8 mouse cellular contexts compared by ENCODE assay signal in genomic region chr17:34023678-34024077, GRCm38 (mm10). TPM values are rescaled to one million over a fixed set of nuclear protein-coding genes. Genes with fewer than 3 reads are reported as not detected.
A peak's percentile ranks its signal among the peaks of the same experiment; 100 is the strongest.
DNase-seq lines count a peak whose midpoint lies in the region; ATAC-seq and TF ChIP-seq lines count a peak whose summit lies in the region.

No protein-coding gene starts in this region.

- no peak overlapping the region for H3K27ac ChIP-seq in liver, adult 2 months (replicated peaks; ENCODE audit: insufficient read depth, low read depth, low read length)
- peak overlapping the region; percentile 98 for H3K27ac ChIP-seq in forebrain, embryonic 12.5 days
- no peak overlapping the region for H3K27ac ChIP-seq in limb, embryonic 11.5 days (replicated peaks; ENCODE audit: low read depth, low read length)
- H3K27ac ChIP-seq in olfactory bulb, adult 2 months (ENCODE audit: insufficient read depth, low read depth, low read length): 0 out of 2 replicates have a peak overlapping the region, but pooled peaks have one; percentile 94

- peaks cover 15% of the 10 kb centered on the region for H3K4me1 ChIP-seq in liver, adult 2 months (ENCODE audit: control insufficient read depth, insufficient read depth, low read length)
- peaks cover 53% of the 10 kb centered on the region for H3K4me1 ChIP-seq in forebrain, embryonic 12.5 days
- peaks cover 38% of the 10 kb centered on the region for H3K4me1 ChIP-seq in limb, embryonic 11.5 days (ENCODE audit: control insufficient read depth, insufficient read depth, low read length)
- H3K4me1 ChIP-seq in olfactory bulb, adult 2 months (ENCODE audit: control insufficient read depth, insufficient read depth, low read length): peaks cover 51% of the 10 kb centered on the region

- H3K4me3 ChIP-seq in liver, adult 2 months (ENCODE audit: insufficient read depth, low read depth, low read length): peak overlapping the region; percentile 97
- H3K4me3 ChIP-seq in forebrain, embryonic 12.5 days (replicated peaks): peak overlapping the region; percentile 69
- H3K4me3 ChIP-seq in limb, embryonic 11.5 days (ENCODE audit: low read depth, low read length): peak overlapping the region; percentile 93
- H3K4me3 ChIP-seq in olfactory bulb, adult 2 months (ENCODE audit: insufficient read depth, low read depth, low read length): peak overlapping the region; percentile 75; the same call in 1 of the 2 replicates

- no peak for TF ChIP-seq CTCF in liver, adult 2 months (IDR thresholded peaks at IDR 0.05; ENCODE audit: low read depth, low read length)
- TF ChIP-seq CTCF in olfactory bulb, adult 2 months (IDR thresholded peaks at IDR 0.05; ENCODE audit: insufficient read depth, low read depth, low read length): no peak

- intact Hi-C loops in gastrocnemius, postnatal 14 days (cut with DNase I; ENCODE audit: low total_unique reads): no loop called here

- ATAC-seq in forebrain, embryonic 12.5 days (ENCODE audit: low FRiP score): no peak
- no peak for ATAC-seq in limb, embryonic 11.5 days (ENCODE audit: insufficient number of reproducible peaks, low FRiP score, low TSS enrichment, low read depth)

- no peak for TF ChIP-seq POLR2A in liver, adult 2 months (IDR thresholded peaks at IDR 0.05; ENCODE audit: extremely low read depth, insufficient read depth, low read length)
- TF ChIP-seq POLR2A in olfactory bulb, adult 2 months (IDR thresholded peaks at IDR 0.05; ENCODE audit: insufficient read depth, low read depth, low read length): no peak

- H3K9me3 ChIP-seq in forebrain, embryonic 12.5 days: peaks cover 16% of the 10 kb centered on the region
- H3K9me3 ChIP-seq in limb, embryonic 11.5 days (ENCODE audit: control insufficient read depth, low read length): 0 out of 2 replicates have a peak, but pooled peaks cover 3% of the 10 kb centered on the region

- WGBS in liver, adult 2 months: 63% methylated on average over 9 of the region's 9 CpGs
- 68% methylated on average over 9 of the region's 9 CpGs for WGBS in forebrain, embryonic 12.5 days
- 69% methylated on average over 9 of the region's 9 CpGs for WGBS in limb, embryonic 11.5 days
- 50% methylated on average over 9 of the region's 9 CpGs for WGBS in olfactory bulb, adult 2 months

- peak overlapping the region; percentile 99 for H3K9ac ChIP-seq in liver, adult 2 months (ENCODE audit: low read depth, low read length)
- peak overlapping the region; percentile 93 for H3K9ac ChIP-seq in forebrain, embryonic 12.5 days
- no peak overlapping the region for H3K9ac ChIP-seq in limb, embryonic 11.5 days (ENCODE audit: low read length)

- DNase-seq in liver, adult 2 months (ENCODE audit: extremely low read depth, low read depth, low spot score): no peak
- no peak for DNase-seq in liver
- DNase-seq in limb, embryonic 11.5 days (ENCODE audit: low spot score): no peak
- DNase-seq in right cerebral cortex, postnatal 14 days: no peak
- no peak for DNase-seq in gastrocnemius, postnatal 14 days
- DNase-seq in lung, adult 18-20 months: no peak

- no peaks in the 10 kb centered on the region for H3K27me3 ChIP-seq in liver, adult 2 months (ENCODE audit: control insufficient read depth, insufficient read depth, low read length)
- no peaks in the 10 kb centered on the region for H3K27me3 ChIP-seq in forebrain, embryonic 12.5 days
- H3K27me3 ChIP-seq in limb, embryonic 11.5 days (ENCODE audit: control insufficient read depth, insufficient read depth, low read length): no peaks in the 10 kb centered on the region

- no peaks in the 10 kb centered on the region for H3K79me2 ChIP-seq in liver, adult 2 months (ENCODE audit: control insufficient read depth, insufficient read depth, low read length)

- peaks cover 2% of the 10 kb centered on the region; the same call in 1 of the 2 replicates for H3K36me3 ChIP-seq in liver, adult 2 months (ENCODE audit: control insufficient read depth, insufficient read depth, low read length)
- peaks cover 52% of the 10 kb centered on the region for H3K36me3 ChIP-seq in forebrain, embryonic 12.5 days (replicated peaks)
- peaks cover 19% of the 10 kb centered on the region for H3K36me3 ChIP-seq in limb, embryonic 11.5 days (ENCODE audit: control insufficient read depth, insufficient read depth, low read length)

- H3K4me2 ChIP-seq in forebrain, embryonic 12.5 days: peak overlapping the region; percentile 83
- H3K4me2 ChIP-seq in limb, embryonic 11.5 days (ENCODE audit: low read depth, severe bottlenecking): peak overlapping the region; percentile 92

RNA-seq across cellular contexts. Expression of gene Ring1, which starts 0.8 kb away (rescaled TPM):
- 10.0 and 13.7 TPM in 2 replicates for total RNA-seq in liver, adult 2 months (2014; rRNA removed)
- polyA plus RNA-seq in liver, adult 2 months (2012; rRNA removed): 29.7 and 33.8 TPM in 2 replicates
- 19.1 and 23.6 TPM in 2 replicates for polyA plus RNA-seq in forebrain, embryonic 12.5 days (2016; fragmentation: Nextera tagmentation; extraction: Ambion mirVana)
- 3.8 and 5.6 TPM in 2 replicates for polyA plus RNA-seq in limb, embryonic 11.5 days (2014; fragmentation: Nextera tagmentation; extraction: Ambion mirVana)
- not detected in 2 replicates for polyA plus RNA-seq in olfactory bulb, adult 2 months (2012; ENCODE audit: insufficient read depth, insufficient read length, low replicate concordance, missing spikeins)
- total RNA-seq in gastrocnemius, postnatal 14 days (2021): 10 to 100 TPM; 11.3 to 13.1 TPM

RNA-seq across cellular contexts. Expression of gene H2-Ke6, which starts 4.2 kb away (rescaled TPM):
- total RNA-seq in liver, adult 2 months (2014; rRNA removed): 76.5 and 80.5 TPM in 2 replicates
- polyA plus RNA-seq in liver, adult 2 months (2012; rRNA removed): 162 and 167 TPM in 2 replicates
- polyA plus RNA-seq in forebrain, embryonic 12.5 days (2016; fragmentation: Nextera tagmentation; extraction: Ambion mirVana): 92.8 and 103 TPM in 2 replicates
- 34.9 and 37.7 TPM in 2 replicates for polyA plus RNA-seq in limb, embryonic 11.5 days (2014; fragmentation: Nextera tagmentation; extraction: Ambion mirVana)
- polyA plus RNA-seq in olfactory bulb, adult 2 months (2012; ENCODE audit: insufficient read depth, insufficient read length, low replicate concordance, missing spikeins): not detected in 2 replicates
- 10 to 100 TPM; 50.1 to 51.3 TPM for total RNA-seq in gastrocnemius, postnatal 14 days (2021)

RNA-seq across cellular contexts. Expression of gene Slc39a7, which starts 7.8 kb away (rescaled TPM):
- 51.2 and 54.7 TPM in 2 replicates for total RNA-seq in liver, adult 2 months (2014; rRNA removed)
- 98.0 and 115 TPM in 2 replicates for polyA plus RNA-seq in liver, adult 2 months (2012; rRNA removed)
- polyA plus RNA-seq in forebrain, embryonic 12.5 days (2016; fragmentation: Nextera tagmentation; extraction: Ambion mirVana): 160 and 166 TPM in 2 replicates
- 85.6 and 94.1 TPM in 2 replicates for polyA plus RNA-seq in limb, embryonic 11.5 days (2014; fragmentation: Nextera tagmentation; extraction: Ambion mirVana)
- polyA plus RNA-seq in olfactory bulb, adult 2 months (2012; ENCODE audit: insufficient read depth, insufficient read length, low replicate concordance, missing spikeins): not detected in 2 replicates
- total RNA-seq in gastrocnemius, postnatal 14 days (2021): 10 to 100 TPM; 44.9 to 60.1 TPM

RNA-seq across cellular contexts. Expression of gene Rxrb, which starts 7.9 kb away (rescaled TPM):
- total RNA-seq in liver, adult 2 months (2014; rRNA removed): 13.0 and 17.0 TPM in 2 replicates
- polyA plus RNA-seq in liver, adult 2 months (2012; rRNA removed): 40.3 and 46.5 TPM in 2 replicates
- polyA plus RNA-seq in forebrain, embryonic 12.5 days (2016; fragmentation: Nextera tagmentation; extraction: Ambion mirVana): 54.8 and 59.5 TPM in 2 replicates
- 20.5 and 24.0 TPM in 2 replicates for polyA plus RNA-seq in limb, embryonic 11.5 days (2014; fragmentation: Nextera tagmentation; extraction: Ambion mirVana)
- polyA plus RNA-seq in olfactory bulb, adult 2 months (2012; ENCODE audit: insufficient read depth, insufficient read length, low replicate concordance, missing spikeins): not detected in 2 replicates
- 10 to 100 TPM; 35.2 to 35.8 TPM for total RNA-seq in gastrocnemius, postnatal 14 days (2021)

RNA-seq across cellular contexts. Expression of gene Col11a2, which starts 15.6 kb away (rescaled TPM):
- 0.18 and 0.74 TPM in 2 replicates for total RNA-seq in liver, adult 2 months (2014; rRNA removed)
- polyA plus RNA-seq in liver, adult 2 months (2012; rRNA removed): 0.20 and 0.23 TPM in 2 replicates
- polyA plus RNA-seq in forebrain, embryonic 12.5 days (2016; fragmentation: Nextera tagmentation; extraction: Ambion mirVana): 1.4 and 2.5 TPM in 2 replicates
- polyA plus RNA-seq in limb, embryonic 11.5 days (2014; fragmentation: Nextera tagmentation; extraction: Ambion mirVana): 2.6 and 5.0 TPM in 2 replicates
- polyA plus RNA-seq in olfactory bulb, adult 2 months (2012; ENCODE audit: insufficient read depth, insufficient read length, low replicate concordance, missing spikeins): not detected in 2 replicates
- 10 to 100 TPM; 51.1 to 56.0 TPM for total RNA-seq in gastrocnemius, postnatal 14 days (2021)

Comparison
In these comparisons a context has a peak if more than half of its experiments do, and no peak if none do; other contexts are left out.
1. H3K27ac ChIP-seq: peak in forebrain, embryonic 12.5 days (single experiment) and olfactory bulb, adult 2 months (single experiment); none in liver, adult 2 months (single experiment) and limb, embryonic 11.5 days (single experiment).
2. Peak in every context shown above with its lines, with median percentiles within 50 percentile points of each other: H3K4me3 ChIP-seq.